Mouse (Mus musculus) stomach, postnatal 0 days (tissue): ENCODE results near the gene Zfhx3.

Experiments
- CTCF ChIP-seq: IDR thresholded peaks from 2 replicates; pipeline ENCODE4 v1.5.1; 2016; ENCODE audit warnings: antibody characterized with exemption, low read depth, mild to moderate bottlenecking, moderate library complexity
- EP300 ChIP-seq: optimal IDR thresholded peaks from 2 replicates; pipeline ENCODE3; 2016; ENCODE audit warnings: antibody characterized with exemption

DNA sequence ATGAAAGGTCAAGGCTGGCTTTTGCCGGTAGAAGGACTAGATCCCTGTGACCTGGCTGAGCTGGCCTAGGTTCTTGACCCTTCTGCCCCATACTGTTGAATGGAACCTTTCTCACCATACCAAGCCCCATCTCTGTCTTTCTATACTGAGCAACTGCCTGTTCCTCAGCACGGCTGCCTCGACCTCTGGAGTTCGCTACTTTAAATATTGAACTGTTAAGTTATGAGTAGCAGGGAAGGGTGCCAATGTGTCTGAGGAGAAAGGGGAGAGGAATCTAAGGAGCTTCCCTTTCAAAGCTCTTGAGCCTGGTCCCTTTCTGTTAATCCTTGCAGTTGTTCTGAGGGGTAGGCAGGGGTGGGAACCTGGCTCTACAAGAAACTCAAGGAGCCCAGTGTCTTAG lies 799.2 kb downstream of the Zfhx3 start:
- TF ChIP-seq CTCF (no peak), EP300 (no peak)
